ENCODE assay signal across 8 mouse cellular contexts in the genomic region with DNA sequence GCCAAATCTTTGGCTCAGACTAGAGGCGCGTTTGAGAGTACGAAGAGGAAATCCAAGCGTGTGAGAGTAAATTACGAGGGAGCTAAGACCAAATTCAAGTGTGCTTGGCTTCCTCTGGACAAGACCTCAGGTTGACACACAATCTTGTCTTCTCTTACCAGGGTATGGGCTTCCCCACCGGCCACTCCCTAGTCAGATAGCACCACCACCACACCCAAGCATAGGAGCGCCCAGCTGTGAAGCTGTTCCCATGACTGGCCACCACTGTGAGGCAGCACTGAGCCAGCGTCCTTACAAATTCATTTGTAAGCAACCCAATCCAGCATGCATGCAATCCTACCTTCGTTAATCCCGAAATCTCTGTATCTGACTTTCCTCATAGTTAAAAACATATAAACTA. TPM values are rescaled to one million over a fixed set of nuclear protein-coding genes. Genes with fewer than 3 reads are reported as not detected.
A peak's percentile ranks its signal among the peaks of the same experiment; 100 is the strongest.
DNase-seq lines count a peak whose midpoint lies in the region; ATAC-seq and TF ChIP-seq lines count a peak whose summit lies in the region.

No protein-coding gene starts in this region.

- H3K4me2 ChIP-seq in hindbrain, postnatal 0 days (ENCODE audit: low read depth, low read length) = no peak overlapping the region
- H3K4me2 ChIP-seq in hindbrain, embryonic 16.5 days (ENCODE audit: low read length) = no peak overlapping the region

- H3K9me3 ChIP-seq in hindbrain, postnatal 0 days (ENCODE audit: low read length) = no peaks in the 10 kb centered on the region
- no peaks in the 10 kb centered on the region for H3K9me3 ChIP-seq in hindbrain, embryonic 16.5 days (ENCODE audit: control insufficient read depth, low read length)
- H3K9me3 ChIP-seq in limb, embryonic 10.5 days (replicated peaks) = no peaks in the 10 kb centered on the region

- H3K4me1 ChIP-seq in hindbrain, postnatal 0 days (ENCODE audit: insufficient read depth, low read length) = peaks cover 9% of the 10 kb centered on the region; the same call in 1 of the 2 replicates
- peaks cover 10% of the 10 kb centered on the region for H3K4me1 ChIP-seq in hindbrain, embryonic 16.5 days (ENCODE audit: control insufficient read depth, insufficient read depth, low read depth, low read length)
- peaks cover 18% of the 10 kb centered on the region for H3K4me1 ChIP-seq in limb, embryonic 10.5 days

- DNase-seq in hindbrain, postnatal 0 days (ENCODE audit: low spot score) = peak; percentile 43
- peak; percentile 34 to 48 for DNase-seq in CD8-positive naive resting alpha-beta T cell, adult 2 months (ENCODE audit: low read depth in 2 of 2, low spot score in 2 of 2)
- DNase-seq in adrenal gland, postnatal 36 days = peak; percentile 55 to 69
- peak; percentile 54 for DNase-seq in limb, embryonic 10.5 days (ENCODE audit: low spot score)
- DNase-seq in retina, postnatal 1 day = peak; percentile 46
- no peak for DNase-seq in cerebellum, adult 9-10 months
- DNase-seq in Muller cell, postnatal 12 days (ENCODE audit: inconsistent ontology term) = no peak

- no peaks in the 10 kb centered on the region for H3K27me3 ChIP-seq in hindbrain, postnatal 0 days (ENCODE audit: insufficient read depth, low read length)
- H3K27me3 ChIP-seq in hindbrain, embryonic 16.5 days (replicated peaks; ENCODE audit: control insufficient read depth, insufficient read depth, low read length) = no peaks in the 10 kb centered on the region
- peaks cover 6% of the 10 kb centered on the region; the same call in 1 of the 2 replicates for H3K27me3 ChIP-seq in limb, embryonic 10.5 days (ENCODE audit: low read depth, poor library complexity, severe bottlenecking)

- no peak overlapping the region for H3K9ac ChIP-seq in hindbrain, postnatal 0 days (replicated peaks; ENCODE audit: low read length)
- H3K9ac ChIP-seq in hindbrain, embryonic 16.5 days (ENCODE audit: low read depth, low read length) = no peak overlapping the region

- no peak overlapping the region for H3K27ac ChIP-seq in hindbrain, postnatal 0 days
- H3K27ac ChIP-seq in hindbrain, embryonic 16.5 days (ENCODE audit: low read depth, low read length) = no peak overlapping the region
- H3K27ac ChIP-seq in limb, embryonic 10.5 days = no peak overlapping the region

- peak; percentile 63 for TF ChIP-seq CTCF in hindbrain, postnatal 0 days (IDR thresholded peaks at IDR 0.05; ENCODE audit: low read depth)

- no peak for ATAC-seq in hindbrain, postnatal 0 days
- ATAC-seq in hindbrain, embryonic 16.5 days = no peak

- WGBS in hindbrain, postnatal 0 days = 72% methylated on average over 10 of the region's 10 CpGs
- 70% methylated on average over 10 of the region's 10 CpGs for WGBS in hindbrain, embryonic 16.5 days
- whole genome bisulfite sequencing in limb, embryonic 10.5 days = 65% methylated on average over 10 of the region's 10 CpGs

- H3K36me3 ChIP-seq in hindbrain, postnatal 0 days (ENCODE audit: insufficient read depth, low read length) = peaks cover 6% of the 10 kb centered on the region
- H3K36me3 ChIP-seq in hindbrain, embryonic 16.5 days (ENCODE audit: control insufficient read depth, insufficient read depth, low read length) = peaks cover 5% of the 10 kb centered on the region; the same call in 1 of the 2 replicates
- peaks cover 17% of the 10 kb centered on the region for H3K36me3 ChIP-seq in limb, embryonic 10.5 days

- no peak overlapping the region for H3K4me3 ChIP-seq in hindbrain, postnatal 0 days (ENCODE audit: low read length)
- H3K4me3 ChIP-seq in hindbrain, embryonic 16.5 days (ENCODE audit: low read length) = no peak overlapping the region
- H3K4me3 ChIP-seq in limb, embryonic 10.5 days = no peak overlapping the region

RNA-seq across cellular contexts. Expression of a gene that starts 7.4 kb away (rescaled TPM):
- 2,832 and 4,239 TPM in 2 replicates for total RNA-seq in hindbrain, postnatal 0 days (2014; rRNA removed)
- polyA plus RNA-seq in hindbrain, postnatal 0 days (2015; fragmentation: Nextera tagmentation; extraction: Ambion mirVana) = 1,070 and 1,080 TPM in 2 replicates
- polyA plus RNA-seq in hindbrain, embryonic 16.5 days (2015; fragmentation: Nextera tagmentation; extraction: Ambion mirVana) = 902 and 928 TPM in 2 replicates
- 1,000 to 10,000 TPM; 2,143 to 2,265 TPM for total RNA-seq in adrenal gland, postnatal 36 days (2021)
- polyA plus RNA-seq in limb, embryonic 10.5 days (2016; fragmentation: Nextera tagmentation; extraction: Ambion mirVana) = 1,122 and 1,351 TPM in 2 replicates

RNA-seq across cellular contexts. Expression of a gene that starts 39.7 kb away (rescaled TPM):
- 4.5 and 7.5 TPM in 2 replicates for total RNA-seq in hindbrain, postnatal 0 days (2014; rRNA removed)
- polyA plus RNA-seq in hindbrain, postnatal 0 days (2015; fragmentation: Nextera tagmentation; extraction: Ambion mirVana) = 14.7 and 15.5 TPM in 2 replicates
- polyA plus RNA-seq in hindbrain, embryonic 16.5 days (2015; fragmentation: Nextera tagmentation; extraction: Ambion mirVana) = 13.7 and 18.6 TPM in 2 replicates
- 1 to 10 TPM; 5.5 to 8.5 TPM for total RNA-seq in adrenal gland, postnatal 36 days (2021)
- 102 and 117 TPM in 2 replicates for polyA plus RNA-seq in limb, embryonic 10.5 days (2016; fragmentation: Nextera tagmentation; extraction: Ambion mirVana)

Comparison
In these comparisons a context has a peak if more than half of its experiments do, and no peak if none do; other contexts are left out.
1. DNase-seq: peak in hindbrain, postnatal 0 days (single experiment), CD8-positive naive resting alpha-beta T cell, adult 2 months (2 of 2), adrenal gland, postnatal 36 days (2 of 2), limb, embryonic 10.5 days (single experiment) and retina, postnatal 1 day (single experiment); none in cerebellum, adult 9-10 months (single experiment) and Muller cell, postnatal 12 days (single experiment).